Mouse (Mus musculus) heart, adult 2 months (tissue): Measurements from ENCODE around the gene Dstn.

ENCODE experiments used
- CTCF ChIP-seq: fragments of 200-600 bp; IDR thresholded peaks from 2 replicates; pipeline ENCODE4 v1.8.1; 2022; ENCODE audit warnings: antibody characterized with exemption, mild to moderate bottlenecking, moderate library complexity
- EP300 ChIP-seq: fragments of 200-500 bp; IDR thresholded peaks from 2 replicates; pipeline ENCODE4 v1.6.1; 2011; ENCODE audit warnings: low read depth, low read length, control low read depth; ENCODE audit not compliant: insufficient read depth
- POLR2A ChIP-seq: fragments of 200-500 bp; IDR thresholded peaks from 2 replicates; pipeline ENCODE4 v1.6.1; 2011; ENCODE audit warnings: mild to moderate bottlenecking, low read depth, low read length, control low read depth; ENCODE audit not compliant: insufficient read depth

DNA sequence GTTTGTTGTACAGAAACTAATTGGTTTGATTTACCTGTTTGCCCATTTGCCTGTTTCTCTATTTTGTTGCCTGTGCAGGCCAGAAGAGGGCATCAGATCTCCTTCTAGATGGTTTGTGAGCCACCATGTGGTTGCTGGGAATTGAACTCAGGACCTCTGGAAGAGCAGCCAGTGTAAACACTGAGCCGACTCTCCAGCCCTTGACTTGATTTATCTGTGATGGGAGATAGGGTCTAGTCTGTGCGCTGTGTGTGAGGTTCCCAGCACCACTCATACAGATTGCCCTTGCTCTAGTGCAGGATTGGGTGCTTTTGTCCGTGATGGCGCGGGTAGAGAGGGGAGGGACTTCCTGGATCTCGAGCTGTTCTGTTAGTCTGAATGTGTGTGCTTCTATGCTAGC lies 10.7 kb downstream of the Dstn start:
- TF ChIP-seq CTCF, result no peak
- TF ChIP-seq POLR2A, result no peak
- no peak for TF ChIP-seq EP300
